Mouse (Mus musculus): ENCODE measurements around the gene Spty2d1.

DNA sequence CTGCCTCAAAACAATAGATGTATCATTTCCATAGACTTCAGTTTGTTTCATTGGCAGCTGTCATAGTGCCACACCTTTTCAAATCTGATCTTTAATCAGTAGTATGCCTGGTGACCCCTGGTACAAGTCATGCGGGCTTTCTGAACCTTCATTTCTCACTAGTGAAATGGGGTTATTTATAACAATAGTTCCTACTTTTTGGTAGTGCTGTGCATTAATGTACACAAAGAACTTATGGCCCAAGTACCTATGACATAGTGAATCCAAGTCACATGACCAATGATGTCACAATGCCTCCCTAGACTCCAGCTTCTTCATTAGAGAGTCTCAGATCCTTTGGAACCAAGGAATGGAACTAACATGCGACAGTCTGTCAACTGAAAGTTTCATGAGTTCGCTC is 24.9 kb downstream of the Spty2d1 start, which contains the start of gene Gm9999:
- TF ChIP-seq BHLHE40 (IDR thresholded peaks at IDR 0.05; ENCODE audit: borderline replicate concordance, low read depth, low read length) (no peak), POLR2A (IDR thresholded peaks at IDR 0.05; ENCODE audit: control insufficient read depth in 1 of 2, insufficient read depth in 1 of 2, low read depth in 1 of 2, low read length in 2 of 2, poor library complexity in 1 of 2) (no peak), CTCF (IDR thresholded peaks at IDR 0.05 in 2 of 3, conservative IDR thresholded peaks at IDR 0.05 in 1 of 3; ENCODE audit: control insufficient read depth in 1 of 3, insufficient read depth in 1 of 3, low read depth in 2 of 3, low read length in 3 of 3, poor library complexity in 1 of 3, severe bottlenecking in 1 of 3) (no peak), UBTF (IDR thresholded peaks at IDR 0.05; ENCODE audit: borderline replicate concordance, insufficient read depth, low read depth, low read length) (no peak)
